Mouse (Mus musculus) MEL (cell line): ENCODE results near the gene Nfia. TPM values are rescaled to one million over a fixed set of nuclear protein-coding genes. Genes with fewer than 3 reads are reported as not detected.

Experiments
- DNase-seq: peaks from one replicate; pipeline ENCODE4 v3.0.0; 2011; ENCODE audit warnings: low read depth, low spot score
- H3K27ac ChIP-seq: 2 replicates; pipeline ENCODE4 v1.5.1; 2012; ENCODE audit warnings: low read depth, mild to moderate bottlenecking, control low read depth, low read length, moderate library complexity; ENCODE audit not compliant: control insufficient read depth
- H3K27me3 ChIP-seq, 2 experiments: fragments of 150-350 bp in 1 of 2; sonication (generic) in 1 of 2; 2 replicates each; pipeline ENCODE4 v1.6.1; 2012; ENCODE audit warnings: low read length in 2 of 2, mild to moderate bottlenecking in 2 of 2, improper control_type of control experiment in 1 of 2, moderate library complexity in 1 of 2; ENCODE audit not compliant: insufficient read depth in 2 of 2, control insufficient read depth in 1 of 2
- H3K36me3 ChIP-seq, 2 experiments: 2 replicates each; pipeline ENCODE4 v1.6.1; 2012 to 2014; ENCODE audit warnings: low read length in 2 of 2, improper control_type of control experiment in 1 of 2, inconsistent platforms in 1 of 2, mild to moderate bottlenecking in 1 of 2; ENCODE audit not compliant: insufficient read depth in 2 of 2, control insufficient read depth in 1 of 2
- H3K4me1 ChIP-seq, 2 experiments: fragments of 150-350 bp in 1 of 2; sonication (generic) in 1 of 2; 2 replicates each; pipeline ENCODE4 v1.6.1; 2012; ENCODE audit warnings: low read length in 2 of 2, improper control_type of control experiment in 1 of 2, mild to moderate bottlenecking in 1 of 2; ENCODE audit not compliant: insufficient read depth in 2 of 2, control insufficient read depth in 1 of 2
- H3K4me3 ChIP-seq, 2 experiments: fragments of 150-350 bp in 1 of 2; sonication (generic) in 1 of 2; 2 replicates each; pipeline ENCODE4 v1.5.1; 2012; ENCODE audit warnings: low read depth in 2 of 2, low read length in 2 of 2, mild to moderate bottlenecking in 2 of 2, moderate library complexity in 2 of 2, control low read depth in 1 of 2, improper control_type of control experiment in 1 of 2; ENCODE audit not compliant: control insufficient read depth in 1 of 2, insufficient read depth in 1 of 2
- H3K79me2 ChIP-seq: 2 replicates; pipeline ENCODE4 v1.6.1; 2012; ENCODE audit warnings: mild to moderate bottlenecking, low read length, moderate library complexity; ENCODE audit not compliant: control insufficient read depth, poor library complexity, insufficient read depth
- H3K9ac ChIP-seq: 2 replicates; pipeline ENCODE4 v1.6.1; 2012; ENCODE audit warnings: low read depth, mild to moderate bottlenecking, control low read depth, low read length, moderate library complexity; ENCODE audit not compliant: control insufficient read depth, poor library complexity, severe bottlenecking
- H3K9me3 ChIP-seq: fragments of 150-350 bp; sonication (generic); replicated peaks from 2 replicates; pipeline ENCODE4 v1.6.1; 2012; ENCODE audit warnings: mild to moderate bottlenecking, low read length, improper control_type of control experiment, moderate library complexity; ENCODE audit not compliant: insufficient read depth
- BHLHE40 ChIP-seq: IDR thresholded peaks from 2 replicates; pipeline ENCODE4 v1.6.1; 2012; ENCODE audit warnings: low read depth, mild to moderate bottlenecking, inconsistent platforms, low read length, improper control_type of control experiment, borderline replicate concordance
- CTCF ChIP-seq, 3 experiments: IDR thresholded peaks in 2 of 3; conservative IDR thresholded peaks in 1 of 3; 2 replicates each; pipeline ENCODE4 v1.5.1; 2011 to 2012; ENCODE audit warnings: low read length in 3 of 3, low read depth in 2 of 3, mild to moderate bottlenecking in 2 of 3, improper control_type of control experiment in 1 of 3, inconsistent platforms in 1 of 3, mixed read lengths in 1 of 3, moderate library complexity in 1 of 3; ENCODE audit not compliant: control insufficient read depth in 1 of 3, insufficient read depth in 1 of 3, poor library complexity in 1 of 3, severe bottlenecking in 1 of 3
- ELF1 ChIP-seq: IDR thresholded peaks from 2 replicates; pipeline ENCODE4 v1.6.1; 2014; ENCODE audit warnings: low read depth, mild to moderate bottlenecking, inconsistent platforms, low read length, improper control_type of control experiment, moderate library complexity
- GABPA ChIP-seq: IDR thresholded peaks from 2 replicates; pipeline ENCODE4 v1.6.1; 2012; ENCODE audit warnings: low read depth, mild to moderate bottlenecking, inconsistent platforms, low read length, improper control_type of control experiment, moderate library complexity
- GATA1 ChIP-seq: IDR thresholded peaks from 2 replicates; pipeline ENCODE4 v1.6.1; 2011; ENCODE audit warnings: low read depth, low read length, improper control_type of control experiment
- JUND ChIP-seq: IDR thresholded peaks from 2 replicates; pipeline ENCODE4 v1.6.1; 2011; ENCODE audit warnings: low read depth, mild to moderate bottlenecking, improper control_type of control experiment, low read length
- KAT2A ChIP-seq: conservative IDR thresholded peaks from 2 replicates; pipeline ENCODE4 v1.6.1; 2012; ENCODE audit warnings: low read depth, low read length, improper control_type of control experiment, inconsistent platforms
- MAZ ChIP-seq: IDR thresholded peaks from 2 replicates; pipeline ENCODE4 v1.6.1; 2012; ENCODE audit warnings: low read depth, mild to moderate bottlenecking, inconsistent platforms, low read length, improper control_type of control experiment
- MEF2A ChIP-seq: IDR thresholded peaks from 2 replicates; pipeline ENCODE4 v1.6.1; 2014; ENCODE audit warnings: low read depth, mild to moderate bottlenecking, inconsistent platforms, low read length, improper control_type of control experiment; ENCODE audit not compliant: poor library complexity, insufficient replicate concordance, severe bottlenecking; ENCODE audit errors: extremely low read depth
- MXI1 ChIP-seq: IDR thresholded peaks from 2 replicates; pipeline ENCODE4 v1.6.1; 2011; ENCODE audit warnings: mild to moderate bottlenecking, low read depth, low read length, improper control_type of control experiment
- MYC ChIP-seq: IDR thresholded peaks from 2 replicates; pipeline ENCODE4 v1.6.1; 2011; ENCODE audit warnings: low read depth, mild to moderate bottlenecking, low read length, improper control_type of control experiment, moderate library complexity
- NRF1 ChIP-seq: IDR thresholded peaks from 2 replicates; pipeline ENCODE4 v1.6.1; 2014; ENCODE audit warnings: low read depth, mild to moderate bottlenecking, inconsistent platforms, low read length, improper control_type of control experiment, moderate library complexity; ENCODE audit not compliant: poor library complexity, insufficient read depth, severe bottlenecking
- POLR2AphosphoS2 ChIP-seq: IDR thresholded peaks from 2 replicates; pipeline ENCODE4 v1.6.1; 2011; ENCODE audit warnings: low read length, improper control_type of control experiment
- RCOR1 ChIP-seq: IDR thresholded peaks from 2 replicates; pipeline ENCODE4 v1.6.1; 2012; ENCODE audit warnings: low read depth, mild to moderate bottlenecking, inconsistent platforms, low read length, improper control_type of control experiment
- UBTF ChIP-seq: IDR thresholded peaks from 2 replicates; pipeline ENCODE4 v1.6.1; 2012; ENCODE audit warnings: low read depth, mild to moderate bottlenecking, inconsistent platforms, low read length, improper control_type of control experiment, moderate library complexity, borderline replicate concordance; ENCODE audit not compliant: insufficient read depth
- USF2 ChIP-seq, 2 experiments: IDR thresholded peaks; 2 replicates each; pipeline ENCODE4 v1.6.1; 2011 to 2012; ENCODE audit warnings: improper control_type of control experiment in 2 of 2, low read length in 2 of 2, borderline replicate concordance in 1 of 2, inconsistent platforms in 1 of 2, low read depth in 1 of 2, mild to moderate bottlenecking in 1 of 2; ENCODE audit not compliant: insufficient read depth in 1 of 2
- ZC3H11A ChIP-seq: IDR thresholded peaks from 2 replicates; pipeline ENCODE4 v1.6.1; 2012; ENCODE audit warnings: low read depth, mild to moderate bottlenecking, inconsistent platforms, low read length, improper control_type of control experiment
- polyA plus RNA-seq, 2 experiments: library from polyadenylated mRNA; stranded (reverse) in 1 of 2; unstranded in 1 of 2; fragments of >175 nt in 1 of 2; fragments of >200 nt in 1 of 2; gene quantifications; 2 replicates each; pipeline versions ENCODE4 v1.2.1 to v1.2.4; 2012; ENCODE audit warnings: low replicate concordance in 2 of 2, low read depth in 1 of 2; ENCODE audit not compliant: insufficient read length in 2 of 2, insufficient read depth in 1 of 2, missing spikeins in 1 of 2
- total RNA-seq: library from RNA; depleted of rRNA; stranded (reverse); fragments of 300-350 nt; gene quantifications from 2 replicates; pipeline ENCODE4 v1.2.3, GENCODE M21; 2012

Gene Nfia
- total and polyA plus RNA-seq, 3 experiments: 10.2 to 20.5 (median 13.4) TPM

- no peak for DNase-seq
- Histone ChIP-seq H3K79me2 (no peaks in the 10 kb centered on the region), H3K27ac (no peak overlapping the region), H3K27me3 (no peaks in the 10 kb centered on the region), H3K9ac (no peak overlapping the region), H3K36me3 (peaks cover 0 to 24% of the 10 kb centered on the region in 2 experiments; a peak in 2 of 4 replicates), H3K4me1 (no peaks in the 10 kb centered on the region), H3K4me3 (no peak overlapping the region), H3K9me3 (no peaks in the 10 kb centered on the region)
- TF ChIP-seq ZC3H11A: no peak
- no peak for TF ChIP-seq GABPA
- TF ChIP-seq USF2 (IDR thresholded peaks at IDR 0.05; ENCODE audit: borderline replicate concordance in 1 of 2, insufficient read depth in 1 of 2, low read depth in 1 of 2, low read length in 2 of 2): no peak
- no peak for TF ChIP-seq MYC
- TF ChIP-seq NRF1: no peak
- TF ChIP-seq JUND: no peak
- no peak for TF ChIP-seq GATA1
- no peak for TF ChIP-seq MXI1
- no peak for TF ChIP-seq MAZ
- TF ChIP-seq KAT2A: no peak
- TF ChIP-seq UBTF: no peak
- TF ChIP-seq ELF1: no peak
- no peak for TF ChIP-seq BHLHE40
Observed at GRCm38 (mm10) chr4:98091368-98091827, 318.9 kb downstream of the Nfia start.

GRCm38 (mm10) chr4:98091901-98092472 is 319.5 kb downstream of the Nfia start:
- Histone ChIP-seq H3K27ac (no peak overlapping the region), H3K36me3 (peaks cover 0 to 24% of the 10 kb centered on the region in 2 experiments; a peak in 2 of 4 replicates), H3K79me2 (no peaks in the 10 kb centered on the region), H3K9ac (no peak overlapping the region), H3K4me1 (no peaks in the 10 kb centered on the region), H3K9me3 (no peaks in the 10 kb centered on the region), H3K4me3 (no peak overlapping the region), H3K27me3 (no peaks in the 10 kb centered on the region)
- DNase-seq: no peak
- no peak for TF ChIP-seq MXI1
- TF ChIP-seq RCOR1: no peak
- TF ChIP-seq CTCF (IDR thresholded peaks at IDR 0.05 in 2 of 3, conservative IDR thresholded peaks at IDR 0.05 in 1 of 3; ENCODE audit: control insufficient read depth in 1 of 3, insufficient read depth in 1 of 3, low read depth in 2 of 3, low read length in 3 of 3, poor library complexity in 1 of 3, severe bottlenecking in 1 of 3): no peak
- TF ChIP-seq POLR2AphosphoS2: no peak
- TF ChIP-seq MEF2A: no peak
